Mouse (Mus musculus) stomach, embryonic 16.5 days (tissue): ENCODE measurements around the gene Riox1. TPM values are rescaled to one million over a fixed set of nuclear protein-coding genes. Genes with fewer than 3 reads are reported as not detected.

ENCODE experiments used
- ATAC-seq: fragments of 200-750 bp; cut with Nextera tagmentation; 2 replicates; pipeline ENCODE4 v1.8.0; 2017; ENCODE audit warnings: moderate number of reproducible peaks, moderate TSS enrichment; ENCODE audit not compliant: insufficient read depth, low FRiP score
- H3K27ac ChIP-seq: fragments of 300-500 bp; sonication (generic); 2 replicates; pipeline ENCODE4 v1.5.1; 2014; ENCODE audit warnings: low read length
- H3K27me3 ChIP-seq: fragments of 300-500 bp; sonication (generic); 2 replicates; pipeline ENCODE4 v1.6.1; 2014; ENCODE audit warnings: low read length, control low read depth, mixed read lengths; ENCODE audit not compliant: control insufficient read depth, insufficient read depth
- H3K36me3 ChIP-seq: fragments of 300-500 bp; sonication (generic); 2 replicates; pipeline ENCODE4 v1.6.1; 2014; ENCODE audit warnings: low read length; ENCODE audit not compliant: control insufficient read depth, insufficient read depth
- H3K4me1 ChIP-seq: fragments of 300-500 bp; sonication (generic); 2 replicates; pipeline ENCODE4 v1.6.1; 2014; ENCODE audit warnings: low read length, control low read depth, mixed read lengths; ENCODE audit not compliant: control insufficient read depth, insufficient read depth
- H3K4me2 ChIP-seq: fragments of 300-500 bp; sonication (generic); 2 replicates; pipeline ENCODE4 v1.6.1; 2014; ENCODE audit warnings: low read depth, low read length, mixed read lengths
- H3K4me3 ChIP-seq: fragments of 300-500 bp; sonication (generic); replicated peaks from 2 replicates; pipeline ENCODE4 v1.5.1; 2014; ENCODE audit warnings: mild to moderate bottlenecking, low read length
- H3K9ac ChIP-seq: fragments of 300-500 bp; sonication (generic); 2 replicates; pipeline ENCODE4 v1.6.1; 2014; ENCODE audit warnings: low read length
- H3K9me3 ChIP-seq: fragments of 300-500 bp; sonication (generic); replicated peaks from 2 replicates; pipeline ENCODE4 v1.6.1; 2016; ENCODE audit warnings: low read length, control low read depth; ENCODE audit not compliant: control insufficient read depth
- WGBS: fragments of 180-500 bp; shearing (Covaris S2); extraction: QIAGEN DNeasy Blood & Tissue Kit; methylation state at CpG from one replicate; pipeline ENCODE4 v1.1.7; 2014; 5-methylcytosine and 5-hydroxymethylcytosine counted together
- polyA plus RNA-seq: library from polyadenylated mRNA; unstranded; fragments of >200 nt; fragmentation: Nextera tagmentation; extraction: Ambion mirVana; gene quantifications from 2 replicates; pipeline ENCODE4 v1.2.1, GENCODE M21; 2015

Riox1 gene
- polyA plus RNA-seq, 1 experiment from 2014 or later, result 5.8 TPM

DNA sequence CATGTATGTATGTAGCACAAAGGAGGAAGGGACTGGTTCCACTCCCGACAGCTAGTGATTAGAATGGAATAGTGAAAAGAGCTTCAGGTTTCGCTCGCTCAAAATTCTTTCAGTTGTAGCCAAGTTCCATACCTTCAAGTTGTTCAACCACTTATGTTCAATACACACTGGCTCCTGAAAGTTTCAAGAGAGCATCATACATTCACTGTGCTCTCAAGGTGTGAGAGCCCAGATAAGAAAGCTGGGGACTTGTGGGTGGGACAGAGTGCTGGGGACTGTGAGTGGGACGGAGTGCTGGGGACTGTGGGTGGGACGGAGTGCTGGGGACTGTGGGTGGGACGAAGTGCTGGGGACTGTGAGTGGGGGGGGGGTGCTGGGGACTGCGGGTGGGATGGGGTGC is 14.8 kb downstream of the Riox1 start:
- Histone ChIP-seq H3K4me1 (no peaks in the 10 kb centered on the region), H3K36me3 (no peaks in the 10 kb centered on the region), H3K27ac (no peak overlapping the region), H3K9me3 (no peaks in the 10 kb centered on the region), H3K4me3 (no peak overlapping the region), H3K27me3 (no peaks in the 10 kb centered on the region), H3K9ac (no peak overlapping the region), H3K4me2 (no peak overlapping the region)
- 77% methylated on average over 6 of the region's 7 CpGs for WGBS
- ATAC-seq, result no peak

DNA sequence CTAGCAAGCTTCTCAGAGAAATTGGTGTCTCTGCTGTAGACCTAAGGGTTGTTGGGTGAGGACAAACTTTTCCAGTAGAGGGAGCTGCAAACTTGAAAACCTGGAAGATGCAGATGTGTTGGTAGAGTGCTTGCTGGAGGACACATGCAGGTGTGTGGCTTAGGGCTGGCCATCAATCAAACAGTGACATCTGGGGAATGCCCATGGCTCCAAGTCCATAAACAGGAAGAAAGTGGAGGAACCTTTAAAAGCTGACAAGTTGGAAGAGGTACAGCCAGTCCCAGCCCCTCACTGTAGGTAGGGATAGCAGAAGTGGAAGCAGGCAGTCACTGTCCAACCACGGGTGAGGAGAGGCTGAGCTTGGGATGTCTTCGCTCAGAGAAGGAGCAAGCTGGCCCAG is 21.7 kb downstream of the Riox1 start:
- peak; percentile 60; the same call in 1 of the 2 replicates for ATAC-seq
- H3K9ac ChIP-seq, result no peak overlapping the region
- 41% methylated on average over 2 of the region's 2 CpGs for WGBS

DNA sequence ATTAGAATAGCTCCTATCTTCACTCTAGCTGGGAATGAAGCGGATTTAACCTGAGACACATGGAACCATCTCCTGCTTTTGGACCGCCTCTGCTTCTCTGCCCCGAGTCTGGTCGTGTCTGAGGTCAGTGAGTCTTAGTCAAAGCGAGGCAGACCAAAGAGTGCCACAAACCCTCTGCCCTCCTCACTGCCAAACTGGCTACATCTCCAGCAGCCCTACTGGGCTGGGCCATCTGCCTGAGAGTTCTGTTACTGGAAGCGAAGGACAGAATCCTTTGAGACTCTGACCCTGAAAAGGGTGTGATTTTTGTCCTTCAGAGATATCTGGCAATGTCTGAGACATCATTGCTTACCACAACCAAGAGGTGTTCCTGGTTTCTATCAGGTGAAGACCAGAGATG is 28.5 kb downstream of the Riox1 start:
- Histone ChIP-seq H3K4me1 (no peaks in the 10 kb centered on the region), H3K4me3 (no peak overlapping the region), H3K27me3 (no peaks in the 10 kb centered on the region), H3K27ac (no peak overlapping the region), H3K9me3 (no peaks in the 10 kb centered on the region), H3K4me2 (no peak overlapping the region), H3K9ac (no peak overlapping the region), H3K36me3 (no peaks in the 10 kb centered on the region)
- ATAC-seq, result no peak
- WGBS, result 85% methylated on average over 6 of the region's 6 CpGs

More for the DNA sequence above, 21.7 kb downstream of the Riox1 start:
- Histone ChIP-seq H3K4me2 (no peak overlapping the region), H3K4me1 (no peaks in the 10 kb centered on the region), H3K27me3 (no peaks in the 10 kb centered on the region), H3K9me3 (no peaks in the 10 kb centered on the region), H3K36me3 (no peaks in the 10 kb centered on the region), H3K4me3 (no peak overlapping the region), H3K27ac (no peak overlapping the region)

DNA sequence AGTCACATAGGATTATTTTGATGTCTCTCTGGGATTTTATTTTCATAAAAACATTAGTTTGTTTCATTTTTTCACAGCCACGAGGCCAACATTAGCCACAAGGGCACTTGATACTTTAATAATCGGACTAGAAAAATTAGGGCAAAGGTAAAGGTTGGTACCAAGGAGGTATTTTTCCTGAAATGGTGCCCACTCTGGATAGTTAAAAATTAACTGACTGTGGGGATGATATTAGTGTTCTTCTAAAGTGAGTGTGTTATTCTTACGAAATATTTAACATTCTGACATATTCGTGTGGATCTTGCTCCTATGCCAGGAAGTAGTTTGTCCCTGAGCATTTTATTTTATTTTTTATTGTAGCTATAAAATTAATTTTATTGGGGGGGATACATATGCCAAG is 31.2 kb downstream of the Riox1 start:
- H3K4me2 ChIP-seq, result no peak overlapping the region
- WGBS, result 79% methylated on average over 4 of the region's 4 CpGs
- ATAC-seq, result no peak
- H3K9me3 ChIP-seq, result no peaks in the 10 kb centered on the region
- H3K4me3 ChIP-seq, result no peak overlapping the region
- no peaks in the 10 kb centered on the region for H3K36me3 ChIP-seq
- H3K9ac ChIP-seq, result no peak overlapping the region
- H3K27ac ChIP-seq, result no peak overlapping the region
- H3K4me1 ChIP-seq, result no peaks in the 10 kb centered on the region; the same call in 1 of the 2 replicates
- H3K27me3 ChIP-seq, result no peaks in the 10 kb centered on the region

DNA sequence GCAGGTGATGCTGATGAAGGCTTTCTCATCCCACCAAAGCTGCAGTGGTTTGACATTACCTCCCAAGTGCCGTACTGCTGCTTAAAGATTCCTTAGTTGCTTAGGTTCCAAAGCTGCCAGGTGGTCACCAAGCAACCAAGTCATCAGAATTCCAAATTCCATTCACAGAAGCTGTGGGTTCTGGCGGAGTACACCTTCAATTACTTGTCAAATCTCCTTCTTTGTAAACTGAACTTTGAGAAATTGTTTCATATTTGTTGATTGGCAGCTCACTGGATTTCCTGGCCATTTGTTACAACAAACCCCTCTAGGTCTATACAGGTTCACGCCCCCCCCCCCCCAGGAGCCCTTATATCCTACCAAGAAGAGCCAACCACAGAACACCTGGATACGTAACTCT is 34.3 kb downstream of the Riox1 start, which contains the start of gene Heatr4:
Gene Heatr4, minus strand, starts transcription at position 101 of the 400 bp plus-strand sequence.
- H3K27ac ChIP-seq, result no peak within 1 kb of the TSS
- H3K27me3 ChIP-seq, result no peaks in the 10 kb centered on the region
- no peaks in the 10 kb centered on the region for H3K36me3 ChIP-seq
- 80% methylated on average over 4 of the region's 4 CpGs for WGBS
- H3K9me3 ChIP-seq, result no peaks in the 10 kb centered on the region; the same call in 1 of the 2 replicates
- no peak within 1 kb of the TSS for H3K9ac ChIP-seq
- no peak within 1 kb of the TSS for H3K4me3 ChIP-seq
- ATAC-seq, result no peak
- no peak within 1 kb of the TSS for H3K4me2 ChIP-seq
- H3K4me1 ChIP-seq, result peaks cover 3% of the 10 kb centered on the region; the same call in 1 of the 2 replicates

DNA sequence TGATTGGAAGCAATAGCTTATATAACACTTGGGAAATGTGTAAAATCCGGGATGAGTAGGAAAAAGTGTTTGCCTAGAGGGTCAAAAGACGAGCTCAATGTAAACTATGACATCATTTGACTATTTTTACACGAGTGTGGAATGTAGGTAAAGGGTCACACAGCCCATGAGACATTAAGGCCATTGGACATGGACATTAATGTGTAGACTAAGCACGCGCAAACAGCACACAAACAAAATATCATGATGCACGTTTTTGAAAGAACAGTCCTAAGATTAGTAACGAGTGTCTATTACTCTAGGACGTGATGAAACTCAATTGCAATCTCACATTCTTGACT is 36.8 kb downstream of the Riox1 start:
- no peaks in the 10 kb centered on the region; the same call in 1 of the 2 replicates for H3K9me3 ChIP-seq
- 16% methylated on average over 8 of the region's 8 CpGs for WGBS
- peaks cover 3% of the 10 kb centered on the region; the same call in 1 of the 2 replicates for H3K4me1 ChIP-seq
- no peaks in the 10 kb centered on the region for H3K36me3 ChIP-seq
- ATAC-seq, result no peak
- peak overlapping the region; percentile 88 for H3K9ac ChIP-seq
- peak overlapping the region; percentile 97 for H3K27ac ChIP-seq
- peak overlapping the region; percentile 69 for H3K4me3 ChIP-seq
- no peaks in the 10 kb centered on the region for H3K27me3 ChIP-seq
- peak overlapping the region; percentile 52 for H3K4me2 ChIP-seq

DNA sequence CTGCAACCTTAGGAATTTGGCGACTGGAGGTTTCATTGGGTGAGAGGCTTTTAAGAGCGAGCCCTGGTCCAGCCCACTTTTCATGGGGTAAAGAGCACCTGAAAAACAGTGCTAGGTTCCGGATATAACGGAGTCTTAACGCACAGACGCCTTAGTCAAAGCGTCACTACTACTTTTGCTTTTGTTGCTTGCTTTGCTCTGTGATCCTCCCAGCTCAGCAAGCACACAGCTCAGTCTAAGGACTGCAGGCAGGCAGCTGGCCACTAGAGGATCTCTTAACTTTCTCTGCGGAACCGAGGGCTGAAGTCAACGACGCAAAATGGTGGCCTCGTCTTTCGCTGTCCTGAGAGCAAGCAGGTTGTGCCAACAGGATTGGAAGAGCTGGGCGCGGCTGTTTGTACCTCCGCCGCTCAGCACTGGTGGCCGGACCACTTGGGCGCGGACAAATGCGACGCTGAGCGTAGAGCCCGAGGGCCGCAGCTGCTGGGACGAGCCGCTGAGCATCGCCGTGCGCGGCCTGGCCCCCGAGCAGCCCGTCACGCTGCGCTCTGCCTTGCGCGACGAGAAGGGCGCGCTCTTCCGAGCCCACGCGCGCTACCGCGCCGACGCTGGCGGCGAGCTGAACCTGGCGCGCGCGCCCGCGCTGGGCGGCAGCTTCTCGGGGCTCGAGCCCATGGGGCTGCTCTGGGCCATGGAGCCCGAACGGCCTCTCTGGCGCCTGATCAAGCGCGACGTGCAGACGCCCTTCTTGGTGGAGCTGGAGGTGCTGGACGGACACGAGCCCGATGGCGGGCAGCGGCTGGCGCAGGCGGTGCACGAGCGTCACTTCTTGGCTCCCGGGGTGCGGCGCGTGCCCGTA is 37.4 kb downstream of the Riox1 start, which contains the start of gene Acot2:
Gene Acot2, plus strand, starts transcription at position 279 of the 859 bp plus-strand sequence.
- Histone ChIP-seq H3K27ac (peak within 1 kb of the TSS; percentile 97), H3K27me3 (no peaks in the 10 kb centered on the region), H3K4me2 (peak within 1 kb of the TSS; percentile 52), H3K36me3 (no peaks in the 10 kb centered on the region), H3K9me3 (no peaks in the 10 kb centered on the region; the same call in 1 of the 2 replicates), H3K4me3 (peak within 1 kb of the TSS; percentile 69), H3K9ac (peak within 1 kb of the TSS; percentile 88), H3K4me1 (peaks cover 3% of the 10 kb centered on the region; the same call in 1 of the 2 replicates)
- WGBS, result under 1% methylated on average over 74 of the region's 80 CpGs
- ATAC-seq, result peak; percentile 93

DNA sequence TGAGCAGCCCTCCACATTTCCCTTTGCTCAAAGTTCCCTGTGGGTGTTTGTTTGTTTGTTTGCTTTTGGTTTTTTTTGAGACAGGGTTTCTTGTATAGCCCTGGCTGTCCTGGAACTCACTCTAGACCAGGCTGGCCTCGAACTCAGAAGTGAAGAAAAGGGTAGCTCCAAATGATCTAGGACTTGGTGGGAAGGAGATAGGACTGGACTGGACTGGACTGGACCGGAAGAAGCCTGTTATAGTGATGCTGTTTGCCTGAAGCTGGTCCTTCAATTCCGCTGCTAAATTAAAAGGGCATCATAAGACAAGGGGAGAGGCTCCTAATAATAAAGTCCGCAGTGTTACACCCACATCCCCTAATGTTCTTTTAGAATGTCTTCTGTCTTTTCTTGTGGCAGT is 38.1 kb downstream of the Riox1 start:
- ATAC-seq, result peak; percentile 8; the same call in 1 of the 2 replicates

DNA sequence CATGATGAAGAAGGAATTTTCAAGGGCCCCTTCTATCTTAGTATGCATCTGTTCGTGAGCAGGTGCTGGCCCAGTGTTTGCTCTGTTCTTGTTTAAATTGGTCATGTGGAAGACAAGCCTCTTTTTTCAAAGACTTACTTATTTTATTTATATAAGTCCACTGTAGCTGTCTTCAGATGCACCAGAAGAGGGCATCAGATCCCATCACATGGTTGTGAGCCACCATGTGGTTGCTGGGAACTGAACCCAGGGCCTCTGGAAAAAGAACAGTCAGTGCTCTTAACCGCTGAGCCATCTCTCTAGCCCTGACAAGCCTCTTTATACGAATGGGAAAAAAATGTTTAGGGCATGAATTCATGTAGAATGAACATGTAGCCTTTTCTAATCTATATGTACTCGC is 39.0 kb downstream of the Riox1 start:
- Histone ChIP-seq H3K9me3 (no peaks in the 10 kb centered on the region; the same call in 1 of the 2 replicates), H3K27ac (no peak overlapping the region), H3K36me3 (peaks cover 4% of the 10 kb centered on the region; the same call in 1 of the 2 replicates), H3K4me2 (no peak overlapping the region), H3K27me3 (no peaks in the 10 kb centered on the region), H3K9ac (no peak overlapping the region), H3K4me1 (peaks cover 3% of the 10 kb centered on the region; the same call in 1 of the 2 replicates), H3K4me3 (no peak overlapping the region)
- 91% methylated on average over 4 of the region's 4 CpGs for WGBS
- no peak for ATAC-seq

More for the DNA sequence above, 38.1 kb downstream of the Riox1 start:
- no peaks in the 10 kb centered on the region for H3K27me3 ChIP-seq
- WGBS, result 60% methylated on average over 4 of the region's 4 CpGs
- peak overlapping the region; percentile 69 for H3K4me3 ChIP-seq
- H3K27ac ChIP-seq, result peak overlapping the region; percentile 97; the same call in 1 of the 2 replicates
- no peaks in the 10 kb centered on the region; the same call in 1 of the 2 replicates for H3K9me3 ChIP-seq
- H3K9ac ChIP-seq, result peak overlapping the region; percentile 88
- H3K4me2 ChIP-seq, result peak overlapping the region; percentile 52
- peaks cover 4% of the 10 kb centered on the region; the same call in 1 of the 2 replicates for H3K36me3 ChIP-seq
- peaks cover 3% of the 10 kb centered on the region; the same call in 1 of the 2 replicates for H3K4me1 ChIP-seq
